Mouse (Mus musculus) liver, embryonic 11.5 days (tissue): ENCODE results near the gene Zbtb41. TPM values are rescaled to one million over a fixed set of nuclear protein-coding genes. Genes with fewer than 3 reads are reported as not detected.

Experiments
- ATAC-seq: fragments of 200-750 bp; cut with Nextera tagmentation; replicated peaks from 2 replicates; pipeline ENCODE4 v1.8.0; 2017; ENCODE audit warnings: moderate number of reproducible peaks, mild to moderate bottlenecking, moderate TSS enrichment, moderate library complexity; ENCODE audit not compliant: low FRiP score
- DNase-seq: peaks from one replicate; pipeline ENCODE4 v3.0.0-alpha.2; 2017; ENCODE audit warnings: low spot score
- H3K27ac ChIP-seq: fragments of 300-500 bp; sonication (generic); 2 replicates; pipeline ENCODE4 v1.5.1; 2014; ENCODE audit warnings: mild to moderate bottlenecking, low read depth, low read length, control low read depth
- H3K27me3 ChIP-seq: fragments of 300-500 bp; sonication (generic); replicated peaks from 2 replicates; pipeline ENCODE4 v1.6.1; 2014; ENCODE audit warnings: low read length, mixed read lengths; ENCODE audit not compliant: control insufficient read depth, insufficient read depth
- H3K36me3 ChIP-seq: fragments of 300-500 bp; sonication (generic); 2 replicates; pipeline ENCODE4 v1.6.1; 2014; ENCODE audit warnings: mild to moderate bottlenecking, low read length, moderate library complexity, mixed read lengths; ENCODE audit not compliant: control insufficient read depth, insufficient read depth
- H3K4me1 ChIP-seq: fragments of 300-500 bp; sonication (generic); replicated peaks from 2 replicates; pipeline ENCODE4 v1.6.1; 2014; ENCODE audit warnings: low read length, mixed read lengths; ENCODE audit not compliant: control insufficient read depth, insufficient read depth
- H3K4me2 ChIP-seq: fragments of 300-500 bp; sonication (generic); 2 replicates; pipeline ENCODE4 v1.6.1; 2014; ENCODE audit warnings: mild to moderate bottlenecking, control low read depth, moderate library complexity
- H3K4me3 ChIP-seq: fragments of 300-500 bp; sonication (generic); 2 replicates; pipeline ENCODE4 v1.5.1; 2014; ENCODE audit warnings: low read depth, low read length, control low read depth
- H3K9ac ChIP-seq: fragments of 300-500 bp; sonication (generic); 2 replicates; pipeline ENCODE4 v1.6.1; 2014; ENCODE audit warnings: low read depth, low read length, control low read depth
- H3K9me3 ChIP-seq: fragments of 300-500 bp; sonication (generic); 2 replicates; pipeline ENCODE4 v1.6.1; 2016; ENCODE audit warnings: low read length, inconsistent platforms, mixed read lengths; ENCODE audit not compliant: control insufficient read depth
- WGBS: fragments of 180-500 bp; shearing (Covaris S2); extraction: QIAGEN DNeasy Blood & Tissue Kit; methylation state at CpG from one replicate; pipeline ENCODE4 v1.1.7; 2014; 5-methylcytosine and 5-hydroxymethylcytosine counted together
- polyA plus RNA-seq: library from polyadenylated mRNA; unstranded; fragments of >200 nt; fragmentation: Nextera tagmentation; extraction: Ambion mirVana; gene quantifications from 2 replicates; pipeline ENCODE4 v1.2.1, GENCODE M21; 2014

Gene Zbtb41
- polyA plus RNA-seq, 1 experiment from 2014 or later, result 8.2 TPM

- Histone ChIP-seq H3K9ac (no peak overlapping the region), H3K4me2 (no peak overlapping the region), H3K36me3 (peaks cover 12% of the 10 kb centered on the region), H3K9me3 (no peaks in the 10 kb centered on the region), H3K4me3 (no peak overlapping the region), H3K27ac (no peak overlapping the region), H3K27me3 (no peaks in the 10 kb centered on the region), H3K4me1 (no peaks in the 10 kb centered on the region)
- no peak for DNase-seq
- ATAC-seq, result no peak
- 88% methylated on average over 2 of the region's 2 CpGs for WGBS
These were observed 73.3 kb downstream of the Zbtb41 start for GRCm38 (mm10) chr1:139495408-139495807.

- Histone ChIP-seq H3K27me3 (no peaks in the 10 kb centered on the region), H3K27ac (no peak overlapping the region), H3K9me3 (no peaks in the 10 kb centered on the region), H3K4me2 (no peak overlapping the region), H3K4me3 (no peak overlapping the region), H3K9ac (no peak overlapping the region), H3K4me1 (no peaks in the 10 kb centered on the region), H3K36me3 (peaks cover 11% of the 10 kb centered on the region)
- 78% methylated on average over 3 of the region's 3 CpGs for WGBS
- ATAC-seq (no peak), DNase-seq (no peak)
These were observed 74.1 kb downstream of the Zbtb41 start for GRCm38 (mm10) chr1:139496212-139496611.

- no peak for DNase-seq
- no peaks in the 10 kb centered on the region for H3K4me1 ChIP-seq
- H3K9ac ChIP-seq, result no peak overlapping the region
- no peaks in the 10 kb centered on the region for H3K27me3 ChIP-seq
- no peak overlapping the region for H3K4me3 ChIP-seq
- ATAC-seq, result no peak
- H3K4me2 ChIP-seq, result no peak overlapping the region
- no peak overlapping the region for H3K27ac ChIP-seq
- H3K36me3 ChIP-seq, result no peaks in the 10 kb centered on the region; the same call in 1 of the 2 replicates
- H3K9me3 ChIP-seq, result no peaks in the 10 kb centered on the region
These were observed 77.7 kb downstream of the Zbtb41 start for GRCm38 (mm10) chr1:139499751-139500150.

GRCm38 (mm10) chr1:139501258-139501752 lies 79.2 kb downstream of the Zbtb41 start, which contains the start of gene F13b:
Gene F13b, plus strand, starts transcription at chr1:139501702.
- Histone ChIP-seq H3K9ac (no peak within 1 kb of the TSS), H3K9me3 (no peaks in the 10 kb centered on the region), H3K36me3 (no peaks in the 10 kb centered on the region), H3K4me3 (no peak within 1 kb of the TSS), H3K27ac (no peak within 1 kb of the TSS), H3K4me2 (no peak within 1 kb of the TSS), H3K27me3 (no peaks in the 10 kb centered on the region), H3K4me1 (no peaks in the 10 kb centered on the region)
- 69% methylated on average over 3 of the region's 3 CpGs for WGBS
- DNase-seq (no peak), ATAC-seq (no peak)

Other genes starting within 250 kb of the Zbtb41 start
- gene Crb1, start 45.2 kb upstream of the Zbtb41 start, polyA plus RNA-seq, result 0.07 and 0.10 TPM in 2 replicates
- 16.1 and 19.0 TPM in 2 replicates for gene Aspm, start 32.5 kb downstream of the Zbtb41 start, polyA plus RNA-seq
- 1.2 and 1.5 TPM in 2 replicates for gene F13b, start 79.4 kb downstream of the Zbtb41 start, polyA plus RNA-seq
- gene Cfhr1, start 138.0 kb downstream of the Zbtb41 start, polyA plus RNA-seq, result 0.66 and 0.77 TPM in 2 replicates